Mouse (Mus musculus): Measurements from ENCODE around the gene Sgcb. TPM values are rescaled to one million over a fixed set of nuclear protein-coding genes. Genes with fewer than 3 reads are reported as not detected.
"Not testable (repeated sequence)": the region's sequence is repeated elsewhere in the genome, so short reads cannot be mapped to it uniquely, and the experiment has no call there.

Gene Sgcb
- total RNA-seq, 1 experiment from 2014 or later, result 1.6 TPM

- no peak for ATAC-seq (ENCODE audit: extremely low read depth, insufficient number of reproducible peaks, low FRiP score, poor library complexity, severe bottlenecking)
These were observed 60.5 kb downstream of the Sgcb start for GRCm38 (mm10) chr5:73587119-73587518.

GRCm38 (mm10) chr5:73586597-73586996 is 61.0 kb downstream of the Sgcb start:
- ATAC-seq (ENCODE audit: extremely low read depth, insufficient number of reproducible peaks, low FRiP score, poor library complexity, severe bottlenecking), result no peak

DNA sequence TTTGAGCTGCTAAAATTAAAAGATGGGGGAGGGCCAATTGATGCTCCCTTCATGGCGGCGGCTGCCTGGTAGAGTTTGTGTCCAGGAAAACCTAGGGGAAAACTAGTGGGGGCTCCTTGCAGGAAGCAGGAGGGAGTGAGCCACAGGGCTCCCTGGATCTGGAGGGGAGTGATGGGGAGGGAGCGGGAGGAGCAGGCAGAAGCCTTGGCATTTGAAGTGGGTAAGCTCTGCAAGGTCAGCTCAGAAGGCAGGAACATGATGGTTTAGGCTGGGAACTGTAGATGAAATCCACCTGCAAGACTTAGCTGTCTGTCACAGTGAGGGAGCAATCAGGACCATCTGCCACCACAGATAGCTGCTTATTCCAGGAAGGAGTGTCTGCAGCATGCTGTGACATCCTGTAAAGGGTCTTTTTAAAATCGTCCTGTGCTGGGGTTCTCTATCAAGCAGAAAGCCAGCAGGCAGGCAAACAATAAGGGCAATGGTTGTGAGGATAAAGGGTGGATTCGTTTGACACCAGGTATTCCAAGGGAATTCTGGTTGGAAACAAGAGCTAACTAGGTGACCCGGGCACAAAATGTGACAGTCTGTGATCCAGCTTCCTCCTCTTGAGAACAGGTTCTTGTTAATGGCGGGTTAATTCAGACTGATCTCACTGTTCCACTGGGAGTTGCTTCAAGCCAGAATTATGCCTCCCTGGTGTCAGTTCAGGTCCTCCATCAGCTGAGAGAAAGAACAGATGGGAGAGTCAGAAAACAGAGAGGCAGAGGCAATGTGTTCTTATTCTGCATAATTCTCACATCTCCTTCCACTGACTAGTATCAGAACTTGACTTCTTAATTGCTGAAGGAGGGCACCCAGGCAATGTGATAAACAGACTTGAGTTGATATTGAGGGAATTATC is 62.1 kb downstream of the Sgcb start:
- no peak for ATAC-seq (ENCODE audit: extremely low read depth, insufficient number of reproducible peaks, low FRiP score, poor library complexity, severe bottlenecking)

DNA sequence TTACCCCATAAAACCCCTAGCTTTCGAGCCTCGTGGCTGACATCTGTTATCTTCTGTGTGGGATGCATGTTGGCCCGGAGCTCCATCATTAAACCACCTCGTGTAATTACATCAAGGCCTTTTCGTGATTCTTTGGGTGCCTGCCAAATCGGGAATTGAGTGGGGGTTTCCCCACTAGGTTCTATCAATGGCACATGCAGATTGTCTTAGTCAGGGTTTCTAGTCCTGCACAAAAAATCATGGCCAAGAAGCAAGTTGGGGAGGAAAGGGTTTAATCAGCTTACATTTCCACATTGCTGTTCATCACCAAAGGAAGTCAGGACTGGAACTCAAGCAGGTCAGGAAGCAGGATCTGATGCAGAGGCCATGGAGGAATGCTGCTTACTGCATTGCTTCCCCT is 63.6 kb downstream of the Sgcb start:
- ATAC-seq (ENCODE audit: extremely low read depth, insufficient number of reproducible peaks, low FRiP score, poor library complexity, severe bottlenecking), result not testable (repeated sequence)

Other genes with a start within 250 kb of the Sgcb start
- not detected in 2 replicates for gene Cwh43, start 241.7 kb downstream of the Sgcb start, total RNA-seq (2017)
- 6.4 and 10.4 TPM in 2 replicates for gene Dcun1d4, start 166.8 kb downstream of the Sgcb start, total RNA-seq (2017)
- gene Lrrc66, start 15.3 kb downstream of the Sgcb start, total RNA-seq (2017), result not detected in 2 replicates
- gene Spata18, start 3.6 kb upstream of the Sgcb start, total RNA-seq (2017), result not detected in 2 replicates